Mouse (Mus musculus) midbrain, embryonic 15.5 days (tissue): ENCODE results near the gene Mad1l1. TPM values are rescaled to one million over a fixed set of nuclear protein-coding genes. Genes with fewer than 3 reads are reported as not detected.

Source experiments
- polyA plus RNA-seq: library from polyadenylated mRNA; unstranded; fragments of >200 nt; fragmentation: Nextera tagmentation; extraction: Ambion mirVana; gene quantifications from 2 replicates; pipeline ENCODE4 v1.2.1, GENCODE M21; 2015

The Mad1l1 gene
- polyA plus RNA-seq, 1 experiment from 2014 or later, result 35.4 TPM

Other genes starting within 250 kb of the Mad1l1 start
- 22.3 and 23.4 TPM in 2 replicates for gene Nudt1, start 104 bp upstream of the Mad1l1 start, polyA plus RNA-seq
- 21.8 and 21.9 TPM in 2 replicates for gene Mrm2, start 10.3 kb upstream of the Mad1l1 start, polyA plus RNA-seq
- 40.5 and 41.4 TPM in 2 replicates for gene Snx8, start 67.7 kb upstream of the Mad1l1 start, polyA plus RNA-seq
- gene Eif3b, start 97.8 kb upstream of the Mad1l1 start, polyA plus RNA-seq, result 78.4 and 91.4 TPM in 2 replicates
- not detected in 2 replicates for gene Gm4869, start 124.1 kb upstream of the Mad1l1 start, polyA plus RNA-seq
- 24.7 and 25.1 TPM in 2 replicates for gene Chst12, start 184.0 kb upstream of the Mad1l1 start, polyA plus RNA-seq
- gene Grifin, start 243.5 kb upstream of the Mad1l1 start, polyA plus RNA-seq, result 0.41 TPM in 1 of 2 replicates, not detected in the other